In genomic region chr13:119408021-119408420, GRCm38 (mm10) we compare ENCODE assay signal across 8 mouse cellular contexts. TPM values are rescaled to one million over a fixed set of nuclear protein-coding genes. Genes with fewer than 3 reads are reported as not detected.
DNase-seq lines count a peak whose midpoint lies in the region; ATAC-seq and TF ChIP-seq lines count a peak whose summit lies in the region.

No protein-coding gene starts in this region.

- peak overlapping the region; percentile 96 for H3K4me3 ChIP-seq in testis, adult 2 months (ENCODE audit: control insufficient read depth, low read depth, low read length)
- peak overlapping the region; percentile 70 for H3K4me3 ChIP-seq in intestine, embryonic 14.5 days (ENCODE audit: low read depth, low read length)
- H3K4me3 ChIP-seq in liver, embryonic 16.5 days (ENCODE audit: low read depth, low read length) = peak overlapping the region; percentile 78

- H3K27ac ChIP-seq in testis, adult 2 months (ENCODE audit: control insufficient read depth, insufficient read depth, low read depth, low read length) = peak overlapping the region; percentile 52; the same call in 1 of the 2 replicates
- H3K27ac ChIP-seq in intestine, embryonic 14.5 days (ENCODE audit: low read depth) = peak overlapping the region; percentile 97; the same call in 1 of the 2 replicates
- peak overlapping the region; percentile 87 for H3K27ac ChIP-seq in liver, embryonic 16.5 days (ENCODE audit: low read length)

- no peak for TF ChIP-seq CTCF in testis, adult 2 months (IDR thresholded peaks at IDR 0.05; ENCODE audit: control insufficient read depth, insufficient read depth, insufficient replicate concordance, low read depth, low read length)

- TF ChIP-seq POLR2A in testis, adult 2 months (IDR thresholded peaks at IDR 0.05; ENCODE audit: control insufficient read depth, low read depth, low read length) = peak; percentile 59; the same call in 1 of the 2 replicates

- H3K9ac ChIP-seq in intestine, embryonic 14.5 days (ENCODE audit: low read length) = peak overlapping the region; percentile 66
- peak overlapping the region; percentile 24; the same call in 1 of the 2 replicates for H3K9ac ChIP-seq in liver, embryonic 16.5 days (ENCODE audit: low read depth, low read length)

- H3K4me2 ChIP-seq in intestine, embryonic 14.5 days (ENCODE audit: low read length) = peak overlapping the region; percentile 85
- peak overlapping the region; percentile 74 for H3K4me2 ChIP-seq in liver, embryonic 16.5 days (ENCODE audit: low read depth, low read length)

- H3K36me3 ChIP-seq in testis, adult 2 months (ENCODE audit: control insufficient read depth, insufficient read depth, low read length) = no peaks in the 10 kb centered on the region
- peaks cover 14% of the 10 kb centered on the region for H3K36me3 ChIP-seq in intestine, embryonic 14.5 days (ENCODE audit: control insufficient read depth, insufficient read depth, low read length)
- no peaks in the 10 kb centered on the region for H3K36me3 ChIP-seq in liver, embryonic 16.5 days (ENCODE audit: control insufficient read depth, insufficient read depth)

- no peaks in the 10 kb centered on the region for H3K9me3 ChIP-seq in intestine, embryonic 14.5 days (ENCODE audit: control insufficient read depth, low read length)
- H3K9me3 ChIP-seq in liver, embryonic 16.5 days (replicated peaks; ENCODE audit: control insufficient read depth, low read length) = no peaks in the 10 kb centered on the region

- 0 out of 2 replicates have a peak, but pooled peaks cover 2% of the 10 kb centered on the region for H3K27me3 ChIP-seq in testis, adult 2 months (ENCODE audit: control insufficient read depth, insufficient read depth, low read length)
- no peaks in the 10 kb centered on the region for H3K27me3 ChIP-seq in intestine, embryonic 14.5 days (replicated peaks; ENCODE audit: control insufficient read depth, insufficient read depth, low read length)
- H3K27me3 ChIP-seq in liver, embryonic 16.5 days (ENCODE audit: control insufficient read depth, insufficient read depth, low read depth, low read length) = no peaks in the 10 kb centered on the region

- peaks cover 11% of the 10 kb centered on the region for H3K4me1 ChIP-seq in testis, adult 2 months (ENCODE audit: control insufficient read depth, insufficient read depth, low read length)
- peaks cover 11% of the 10 kb centered on the region for H3K4me1 ChIP-seq in intestine, embryonic 14.5 days (replicated peaks; ENCODE audit: control insufficient read depth, insufficient read depth, low read length)
- H3K4me1 ChIP-seq in liver, embryonic 16.5 days (ENCODE audit: control insufficient read depth, low read depth, low read length) = peaks cover 9% of the 10 kb centered on the region; the same call in 1 of the 2 replicates

- peak; percentile 42 for ATAC-seq in intestine, embryonic 14.5 days (replicated peaks; ENCODE audit: low FRiP score, low TSS enrichment, low read depth)
- peak; percentile 18; the same call in 1 of the 2 replicates for ATAC-seq in liver, embryonic 16.5 days (ENCODE audit: low read depth)

- no peak for DNase-seq in testis, postnatal 10 days (ENCODE audit: low spot score)
- DNase-seq in gastrocnemius, postnatal 10 days = peak; percentile 14
- peak; percentile 69 for DNase-seq in intestine, embryonic 14.5 days (ENCODE audit: low spot score)
- peak; percentile 19 for DNase-seq in skeletal muscle tissue, adult 2 months (ENCODE audit: low read depth, low spot score)
- no peak for DNase-seq in layer of hippocampus, adult 18-20 months (ENCODE audit: low spot score in 2 of 2)
- DNase-seq in urinary bladder, postnatal 10 days (ENCODE audit: low spot score) = no peak

- 6% methylated on average over 6 of the region's 6 CpGs for WGBS in intestine, embryonic 14.5 days
- WGBS in liver, embryonic 16.5 days (ENCODE audit: insufficient replicate concordance) = 1% methylated on average over 6 of the region's 6 CpGs

RNA-seq across cellular contexts. Expression of gene Paip1, which starts 20.4 kb away (rescaled TPM):
- polyA plus RNA-seq in testis, adult 2 months (2012; rRNA removed) = 16.7 and 18.1 TPM in 2 replicates
- 10 to 100 TPM; 82.7 to 83.0 TPM for total RNA-seq in gastrocnemius, postnatal 10 days (2021)
- 71.8 and 77.1 TPM in 2 replicates for polyA plus RNA-seq in intestine, embryonic 14.5 days (2014; fragmentation: Nextera tagmentation; extraction: Ambion mirVana)
- polyA plus RNA-seq in liver, embryonic 16.5 days (2015; fragmentation: Nextera tagmentation; extraction: Ambion mirVana) = 15.3 and 20.1 TPM in 2 replicates
- 10 to 100 TPM; 95.2 to 98.8 TPM for total RNA-seq in layer of hippocampus, adult 18-20 months (2021)

RNA-seq across cellular contexts. Expression of gene 4833420G17Rik, which starts 54.5 kb away (rescaled TPM):
- 19.4 and 36.1 TPM in 2 replicates for polyA plus RNA-seq in testis, adult 2 months (2012; rRNA removed)
- total RNA-seq in gastrocnemius, postnatal 10 days (2021) = 10 to 100 TPM in 1 of 2 experiments, 1 to 10 TPM in 1; 9.7 to 12.0 TPM
- polyA plus RNA-seq in intestine, embryonic 14.5 days (2014; fragmentation: Nextera tagmentation; extraction: Ambion mirVana) = 54.8 and 65.2 TPM in 2 replicates
- 19.8 and 22.2 TPM in 2 replicates for polyA plus RNA-seq in liver, embryonic 16.5 days (2015; fragmentation: Nextera tagmentation; extraction: Ambion mirVana)
- 10 to 100 TPM; 19.8 to 25.9 TPM for total RNA-seq in layer of hippocampus, adult 18-20 months (2021)

Comparison
In these comparisons a context has a peak if more than half of its experiments do, and no peak if none do; other contexts are left out.
1. DNase-seq: peak in gastrocnemius, postnatal 10 days (single experiment), intestine, embryonic 14.5 days (single experiment) and skeletal muscle tissue, adult 2 months (single experiment); none in testis, postnatal 10 days (single experiment), layer of hippocampus, adult 18-20 months (0 of 2) and urinary bladder, postnatal 10 days (single experiment).
2. Peak in every context shown above with its lines, with median percentiles within 50 percentile points of each other: H3K27ac ChIP-seq and H3K4me3 ChIP-seq.